Mouse (Mus musculus) MN1 (cell line): ENCODE results near the gene Lhx5.
A peak's percentile ranks its signal among the peaks of the same experiment; 100 is the strongest.

Experiments used
- DNase-seq: peaks from one replicate; pipeline ENCODE4 v3.0.0-alpha.2; 2016; ENCODE audit warnings: low spot score

Lhx5 gene

DNA sequence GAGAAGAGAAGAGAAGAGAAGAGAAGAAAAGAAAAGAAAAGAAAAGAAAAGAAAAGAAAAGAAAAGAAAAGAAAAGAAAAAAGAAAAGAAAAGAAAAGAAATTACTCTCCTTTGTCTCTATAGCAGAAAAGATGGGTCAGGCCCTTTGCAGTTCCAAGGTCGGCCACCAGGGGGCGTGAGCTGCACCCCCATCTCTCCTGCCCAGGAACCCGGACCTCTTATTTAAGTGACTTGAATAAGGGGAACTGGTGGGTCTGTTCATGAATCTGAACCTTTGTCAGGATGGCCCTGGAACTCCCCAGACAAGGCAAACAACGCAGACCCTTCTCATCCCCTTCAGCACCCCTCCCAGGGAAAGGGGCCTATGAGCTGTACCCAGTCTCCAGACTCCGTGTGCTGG, 33.6 kb downstream of the Lhx5 start:
- DNase-seq, result no peak

DNA sequence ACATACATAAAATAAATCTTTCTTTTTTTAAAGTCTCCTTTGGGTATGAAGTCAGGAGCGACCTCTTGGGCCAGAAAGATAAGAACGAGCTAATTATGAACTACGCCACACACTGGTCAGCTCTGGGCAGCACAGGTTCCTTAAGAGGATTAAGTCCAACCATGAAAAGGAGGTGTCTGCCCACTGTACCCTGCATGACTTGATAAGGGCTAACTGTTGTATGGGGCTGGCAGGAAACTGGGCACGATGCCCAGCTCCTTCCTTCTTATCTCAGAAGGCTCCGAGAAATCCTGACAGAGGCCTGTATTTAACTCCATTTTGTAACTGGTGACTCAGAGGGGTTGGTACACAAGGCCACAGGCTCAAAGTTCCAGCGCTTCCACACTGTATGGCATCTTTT, 34.4 kb downstream of the Lhx5 start:
- peak; percentile 81 for DNase-seq

DNA sequence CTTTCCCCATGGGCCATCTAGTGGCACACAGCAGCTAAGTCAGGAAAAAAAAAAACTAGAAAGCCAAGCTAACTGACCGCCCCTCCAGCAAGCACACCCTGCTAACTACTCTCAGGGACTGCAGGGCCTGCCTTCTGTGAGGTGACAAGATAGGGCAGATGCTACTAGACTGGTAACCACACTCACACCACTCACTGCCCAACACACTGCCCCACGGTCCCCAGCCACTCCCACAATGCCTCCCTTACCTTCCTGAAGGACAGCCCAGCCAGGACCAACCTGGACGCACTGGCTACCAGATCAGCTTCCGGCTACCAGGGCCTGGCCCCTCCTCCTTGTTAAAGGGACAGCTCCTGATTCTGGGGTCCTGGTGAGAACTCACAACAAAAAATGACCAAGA, 35.5 kb downstream of the Lhx5 start:
- no peak for DNase-seq

- no peak for DNase-seq
These were observed 36.8 kb downstream of the Lhx5 start for GRCm38 (mm10) chr5:120468336-120468735.

DNA sequence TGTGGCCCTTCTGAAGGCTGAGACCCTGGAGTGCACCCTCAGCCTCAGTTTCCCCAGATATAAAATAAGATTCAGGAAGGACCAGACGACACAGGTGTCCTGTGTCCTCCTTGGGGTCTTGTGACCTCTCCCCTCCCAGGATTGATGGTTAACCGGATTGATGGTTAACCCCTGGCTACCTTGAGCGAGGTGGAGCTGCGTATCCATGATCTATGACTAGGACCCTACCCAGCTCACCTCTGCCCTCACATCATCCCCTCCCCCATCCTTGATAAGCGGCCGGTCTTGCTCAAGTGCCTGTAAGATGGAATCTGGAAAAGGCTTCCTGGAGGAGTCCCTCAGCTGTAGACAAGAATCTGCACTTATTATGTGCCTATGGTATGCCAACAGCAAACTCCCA, 37.3 kb downstream of the Lhx5 start:
- no peak for DNase-seq

DNA sequence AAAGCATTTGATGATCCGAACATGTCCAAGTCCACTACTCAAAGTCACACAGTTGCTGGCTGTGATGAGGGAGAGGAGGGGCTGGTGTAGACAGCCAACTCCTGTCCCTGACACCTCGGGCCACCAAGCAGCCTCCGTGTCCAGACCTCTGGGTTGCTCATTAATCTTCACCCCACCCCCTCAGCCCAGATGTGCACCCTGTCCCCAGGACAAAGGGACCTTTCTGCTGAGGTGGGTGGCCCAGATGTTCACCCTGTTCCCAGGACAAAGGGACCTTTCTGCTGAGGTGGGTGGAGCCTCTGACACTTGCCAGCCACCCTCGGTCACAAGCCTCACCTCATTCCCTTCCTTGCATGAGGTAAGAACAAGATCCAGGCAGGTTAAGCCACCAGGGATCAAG, 40.0 kb downstream of the Lhx5 start:
- DNase-seq, result no peak

- DNase-seq, result no peak
These were observed 41.3 kb downstream of the Lhx5 start, which contains the start of gene Sdsl for GRCm38 (mm10) chr5:120472770-120473169. TSS of gene Sdsl (minus strand) at chr5:120472810.

DNA sequence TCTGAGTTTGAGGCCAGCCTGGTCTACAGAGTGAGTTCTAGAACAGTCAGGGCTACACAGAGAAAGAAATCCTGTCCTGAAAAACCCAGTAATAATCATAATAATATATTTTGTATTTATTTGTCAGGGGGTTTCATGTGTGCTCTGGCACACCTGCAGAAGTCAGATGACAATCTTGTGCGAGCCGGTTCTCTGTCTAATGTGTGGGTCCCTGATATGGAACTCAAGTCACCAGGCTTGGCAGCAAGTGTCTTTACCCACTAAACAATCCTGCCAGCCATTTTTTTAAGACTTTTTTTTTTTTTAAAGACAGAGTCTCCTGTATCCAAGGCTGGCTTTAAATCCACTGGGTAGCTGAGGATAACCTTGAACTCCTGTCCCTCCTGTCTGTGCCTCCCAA, 41.9 kb downstream of the Lhx5 start:
- no peak for DNase-seq

GRCm38 (mm10) chr5:120475861-120476260, 44.4 kb downstream of the Lhx5 start:
- no peak for DNase-seq

DNA sequence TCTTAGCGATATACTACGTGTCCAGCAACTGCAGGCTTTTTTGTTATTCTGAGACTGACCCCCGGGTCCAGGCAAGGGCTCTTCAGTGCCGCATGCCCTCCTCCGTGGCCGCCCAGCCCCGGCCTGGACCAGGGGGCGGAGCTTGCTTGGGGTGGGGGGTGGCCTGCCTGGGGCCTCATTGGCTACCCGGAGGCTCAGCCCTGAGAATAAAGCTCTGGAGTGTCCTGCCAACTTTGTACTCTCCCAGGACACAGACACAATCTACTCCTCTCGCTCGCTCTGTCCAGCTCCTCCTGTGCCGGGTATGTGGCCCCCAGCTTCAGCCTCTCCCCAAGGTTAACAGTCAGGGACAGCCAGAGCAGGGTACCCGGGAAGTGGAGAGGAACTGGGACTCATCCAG, 44.8 kb downstream of the Lhx5 start, which contains the start of gene Sds:
Sds (plus strand) TSS at position 231 of the 400 bp plus-strand sequence.
- DNase-seq, result no peak

DNA sequence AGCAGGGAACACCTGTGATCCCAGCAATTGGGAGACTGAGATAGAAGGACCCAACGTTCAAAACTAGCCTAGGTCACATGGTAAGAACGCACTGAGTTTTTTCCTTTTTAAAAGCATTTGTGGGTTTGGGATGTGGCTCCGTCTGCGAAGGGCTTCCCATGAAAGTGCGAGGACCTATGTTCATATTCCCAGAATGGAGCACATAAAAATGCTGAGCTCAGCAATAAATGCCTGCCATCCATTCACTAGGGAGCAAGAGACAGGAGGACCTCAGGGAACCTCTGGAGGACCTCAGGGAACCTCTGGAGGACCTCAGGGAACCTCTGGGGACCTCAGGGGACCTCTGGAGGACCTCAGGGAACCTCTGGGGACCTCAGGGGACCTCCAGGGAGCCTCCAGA, 46.5 kb downstream of the Lhx5 start:
- no peak for DNase-seq

DNA sequence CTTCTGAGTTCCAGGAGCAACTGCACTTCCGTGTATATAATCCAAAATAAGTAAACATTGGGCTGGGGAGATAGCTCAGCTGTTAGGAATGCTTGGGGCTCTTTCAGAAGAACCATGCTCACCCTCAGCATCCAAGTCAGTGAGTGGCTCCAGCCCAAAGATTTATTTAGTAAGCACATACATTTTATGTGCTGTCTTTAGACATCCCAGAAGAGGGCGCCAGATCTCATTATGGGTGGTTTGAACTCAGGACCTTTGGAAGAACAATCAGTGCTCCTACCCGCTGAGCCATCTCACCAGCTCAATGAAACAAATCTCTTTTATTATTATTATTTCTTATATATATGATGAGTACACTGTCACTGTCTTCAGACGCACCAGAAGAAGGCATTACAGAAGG, 48.0 kb downstream of the Lhx5 start:
- no peak for DNase-seq

GRCm38 (mm10) chr5:120481205-120481604, 49.7 kb downstream of the Lhx5 start:
- DNase-seq, result no peak

- no peak for DNase-seq
These were observed 51.9 kb downstream of the Lhx5 start for GRCm38 (mm10) chr5:120483399-120483798.

DNA sequence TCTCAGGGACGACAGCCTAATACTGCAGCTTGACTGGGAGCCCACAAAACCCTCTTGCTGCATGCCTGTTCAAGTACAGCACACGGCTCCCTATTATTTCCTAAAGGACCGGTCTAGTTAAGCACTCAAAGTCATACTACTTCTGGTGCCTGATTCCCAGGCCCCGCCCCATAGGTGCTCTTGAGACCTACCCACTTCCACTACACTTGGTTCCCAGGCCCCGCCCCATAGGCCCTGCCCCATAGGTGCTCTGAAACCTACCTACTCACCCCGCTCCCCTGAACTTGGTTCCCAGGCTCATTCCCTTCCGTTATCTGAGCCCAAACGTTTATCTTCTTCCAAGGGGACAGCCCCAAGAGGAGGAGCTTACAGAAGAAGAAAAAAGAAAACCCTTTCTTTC, 56.3 kb downstream of the Lhx5 start:
- no peak for DNase-seq

DNA sequence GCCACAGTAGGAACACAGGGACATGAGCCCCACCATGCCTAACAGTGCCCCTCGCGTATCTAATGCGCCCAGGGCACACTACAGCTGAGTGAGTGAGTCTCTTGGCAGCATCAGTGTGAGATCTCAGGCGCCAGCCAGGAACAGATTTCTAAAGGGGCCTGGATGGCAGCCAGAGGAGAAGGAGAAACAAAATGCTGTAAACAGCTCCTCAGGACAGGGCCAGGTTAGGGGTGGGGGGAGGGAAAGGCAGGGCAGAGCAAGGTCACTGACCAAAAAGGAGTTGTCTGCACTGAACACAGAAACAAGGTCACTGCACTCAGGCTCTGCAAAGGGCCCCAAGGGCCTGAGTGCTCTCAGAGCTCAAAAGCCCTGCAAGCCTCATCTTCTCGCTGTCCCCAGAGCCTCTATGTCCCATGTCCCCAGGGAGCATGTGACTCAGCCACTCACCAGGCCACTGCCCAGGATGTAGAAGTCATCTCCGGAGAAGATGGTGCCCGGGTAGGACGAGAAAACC, 59.2 kb downstream of the Lhx5 start:
- DNase-seq, result peak; percentile 71
